ENCODE assay signal across 8 mouse cellular contexts in the genomic region with DNA sequence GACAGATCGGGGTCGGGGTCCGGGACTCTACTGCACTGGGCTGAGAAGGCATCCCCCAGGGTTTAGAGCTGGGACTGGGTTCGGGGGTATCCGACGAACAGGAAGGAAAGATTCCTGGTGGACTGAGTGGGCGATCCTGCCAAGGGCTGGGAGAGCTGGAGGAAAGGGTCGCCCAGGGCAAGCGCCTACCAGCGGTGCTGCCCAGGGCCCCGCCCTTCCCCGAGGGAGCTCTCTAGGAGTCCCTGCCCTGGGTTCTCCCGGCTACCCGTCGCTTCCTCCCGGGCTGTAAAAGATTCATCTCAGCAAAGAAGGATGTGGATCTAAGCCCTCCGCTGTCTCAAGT. TPM values are rescaled to one million over a fixed set of nuclear protein-coding genes. Genes with fewer than 3 reads are reported as not detected.
A peak's percentile ranks its signal among the peaks of the same experiment; 100 is the strongest.
DNase-seq lines count a peak whose midpoint lies in the region; ATAC-seq and TF ChIP-seq lines count a peak whose summit lies in the region.

No protein-coding gene starts in this region.

- no peak for ATAC-seq in CD4-positive, CD25-positive, alpha-beta regulatory T cell, adult 4 months
- peak; percentile 39 for ATAC-seq in hindbrain, postnatal 0 days

- peak overlapping the region; percentile 89 for H3K4me3 ChIP-seq in hindbrain, postnatal 0 days (ENCODE audit: low read length)

- H3K4me1 ChIP-seq in hindbrain, postnatal 0 days (ENCODE audit: insufficient read depth, low read length) = peaks cover 10% of the 10 kb centered on the region

- no peaks in the 10 kb centered on the region for H3K27me3 ChIP-seq in hindbrain, postnatal 0 days (ENCODE audit: insufficient read depth, low read length)

- under 1% methylated on average over 17 of the region's 17 CpGs for WGBS in hindbrain, postnatal 0 days

- H3K27ac ChIP-seq in hindbrain, postnatal 0 days = peak overlapping the region; percentile 90

- H3K9ac ChIP-seq in hindbrain, postnatal 0 days (replicated peaks; ENCODE audit: low read length) = peak overlapping the region; percentile 88

- DNase-seq in CD4-positive, CD25-positive, alpha-beta regulatory T cell, adult 2 months (ENCODE audit: low read depth, low spot score) = peak; percentile 16
- DNase-seq in urinary bladder, postnatal 25 days (ENCODE audit: low spot score) = peak; percentile 46
- no peak for DNase-seq in urinary bladder, adult 2 months (ENCODE audit: low spot score)
- no peak for DNase-seq in hindbrain, postnatal 0 days (ENCODE audit: low spot score)
- peak; percentile 34 for DNase-seq in lung, postnatal 14 days
- DNase-seq in testis, postnatal 10 days (ENCODE audit: low spot score) = peak; percentile 68
- no peak for DNase-seq in right cerebral cortex, adult 18-20 months

- no peak for TF ChIP-seq CTCF in hindbrain, postnatal 0 days (IDR thresholded peaks at IDR 0.05; ENCODE audit: low read depth)

- peak overlapping the region; percentile 98 for H3K4me2 ChIP-seq in hindbrain, postnatal 0 days (ENCODE audit: low read depth, low read length)

- no peaks in the 10 kb centered on the region for H3K36me3 ChIP-seq in hindbrain, postnatal 0 days (ENCODE audit: insufficient read depth, low read length)

- no peaks in the 10 kb centered on the region for H3K9me3 ChIP-seq in hindbrain, postnatal 0 days (ENCODE audit: low read length)

RNA-seq across cellular contexts. Expression of a gene that starts 1.0 kb away (rescaled TPM):
- not detected for polyA plus RNA-seq in CD4-positive, CD25-positive, alpha-beta regulatory T cell, adult 4 months (2017; shearing (Covaris generic))
- 2.3 and 2.7 TPM in 2 replicates for polyA plus RNA-seq in urinary bladder, adult 2 months (2012; rRNA removed)
- total RNA-seq in hindbrain, postnatal 0 days (2014; rRNA removed) = 2.3 and 6.3 TPM in 2 replicates
- 5.2 and 6.2 TPM in 2 replicates for polyA plus RNA-seq in hindbrain, postnatal 0 days (2015; fragmentation: Nextera tagmentation; extraction: Ambion mirVana)

RNA-seq across cellular contexts. Expression of a gene that starts 40.7 kb away (rescaled TPM):
- polyA plus RNA-seq in CD4-positive, CD25-positive, alpha-beta regulatory T cell, adult 4 months (2017; shearing (Covaris generic)) = under 1 TPM in 1 of 2 experiments, not detected in 1; 0.05 TPM
- polyA plus RNA-seq in urinary bladder, adult 2 months (2012; rRNA removed) = 12.5 and 15.9 TPM in 2 replicates
- 51.1 and 56.8 TPM in 2 replicates for total RNA-seq in hindbrain, postnatal 0 days (2014; rRNA removed)
- 12.2 and 13.2 TPM in 2 replicates for polyA plus RNA-seq in hindbrain, postnatal 0 days (2015; fragmentation: Nextera tagmentation; extraction: Ambion mirVana)

RNA-seq across cellular contexts. Expression of a gene that starts 53.2 kb away (rescaled TPM):
- polyA plus RNA-seq in CD4-positive, CD25-positive, alpha-beta regulatory T cell, adult 4 months (2017; shearing (Covaris generic)) = 1 to 10 TPM; 6.4 to 7.5 TPM
- polyA plus RNA-seq in urinary bladder, adult 2 months (2012; rRNA removed) = 4.4 and 4.5 TPM in 2 replicates
- 2.6 and 6.7 TPM in 2 replicates for total RNA-seq in hindbrain, postnatal 0 days (2014; rRNA removed)
- 5.9 and 6.3 TPM in 2 replicates for polyA plus RNA-seq in hindbrain, postnatal 0 days (2015; fragmentation: Nextera tagmentation; extraction: Ambion mirVana)

Comparison
In these comparisons a context has a peak if more than half of its experiments do, and no peak if none do; other contexts are left out.
1. DNase-seq: peak in CD4-positive, CD25-positive, alpha-beta regulatory T cell, adult 2 months (single experiment), urinary bladder, postnatal 25 days (single experiment), lung, postnatal 14 days (single experiment) and testis, postnatal 10 days (single experiment); none in urinary bladder, adult 2 months (single experiment), hindbrain, postnatal 0 days (single experiment) and right cerebral cortex, adult 18-20 months (single experiment).
2. RNA of a gene that starts 40.7 kb away (polyA plus RNA-seq): 12.5 to 15.9 TPM in urinary bladder, adult 2 months and 12.2 to 13.2 TPM in hindbrain, postnatal 0 days; 0.05 TPM in CD4-positive, CD25-positive, alpha-beta regulatory T cell, adult 4 months; every median in the first group is over 10 times any median in the second.